Mouse (Mus musculus): ENCODE data around the gene Prg4. TPM values are rescaled to one million over a fixed set of nuclear protein-coding genes. Genes with fewer than 3 reads are reported as not detected.

The Prg4 gene
- 2.8 and 3.5 TPM in 2 replicates for polyA plus RNA-seq (2012; rRNA removed)

- DNase-seq (ENCODE audit: extremely low spot score in 1 of 2, low spot score in 1 of 2): no peak
Measured at GRCm38 (mm10) chr1:150466132-150466531, at the start of gene Prg4. TSS of gene Prg4 (minus strand) at chr1:150466165.

GRCm38 (mm10) chr1:150513041-150513440 lies 47.1 kb upstream of the Prg4 start:
- no peak for DNase-seq (ENCODE audit: extremely low spot score in 1 of 2, low spot score in 1 of 2)

- DNase-seq (ENCODE audit: extremely low spot score in 1 of 2, low spot score in 1 of 2): no peak
Measured at GRCm38 (mm10) chr1:150505794-150506193, 39.8 kb upstream of the Prg4 start.

GRCm38 (mm10) chr1:150503321-150503720 lies 37.4 kb upstream of the Prg4 start:
- DNase-seq (ENCODE audit: extremely low spot score in 1 of 2, low spot score in 1 of 2): no peak

- no peak for DNase-seq (ENCODE audit: extremely low spot score in 1 of 2, low spot score in 1 of 2)
Measured at GRCm38 (mm10) chr1:150498177-150498576, 32.2 kb upstream of the Prg4 start.

GRCm38 (mm10) chr1:150497690-150498089 lies 31.7 kb upstream of the Prg4 start:
- peak in 1 of 2 experiments; percentile 39 for DNase-seq (ENCODE audit: extremely low spot score in 1 of 2, low spot score in 1 of 2)

GRCm38 (mm10) chr1:150496626-150497302 lies 30.8 kb upstream of the Prg4 start:
- no peak for DNase-seq (ENCODE audit: extremely low spot score in 1 of 2, low spot score in 1 of 2)

GRCm38 (mm10) chr1:150489148-150489547 lies 23.2 kb upstream of the Prg4 start:
- DNase-seq (ENCODE audit: extremely low spot score in 1 of 2, low spot score in 1 of 2): peak in 1 of 2 experiments; percentile 50

GRCm38 (mm10) chr1:150480674-150481073 lies 14.7 kb upstream of the Prg4 start:
- peak in 1 of 2 experiments; percentile 7 for DNase-seq (ENCODE audit: extremely low spot score in 1 of 2, low spot score in 1 of 2)

GRCm38 (mm10) chr1:150472525-150472924 lies 6.6 kb upstream of the Prg4 start:
- no peak for DNase-seq (ENCODE audit: extremely low spot score in 1 of 2, low spot score in 1 of 2)

GRCm38 (mm10) chr1:150469992-150470391 lies 4.0 kb upstream of the Prg4 start:
- no peak for DNase-seq (ENCODE audit: extremely low spot score in 1 of 2, low spot score in 1 of 2)

GRCm38 (mm10) chr1:150465364-150465763 lies 601 bp downstream of the Prg4 start:
- no peak for DNase-seq (ENCODE audit: extremely low spot score in 1 of 2, low spot score in 1 of 2)

GRCm38 (mm10) chr1:150463691-150464090 lies 2.3 kb downstream of the Prg4 start:
- DNase-seq (ENCODE audit: extremely low spot score in 1 of 2, low spot score in 1 of 2): no peak

GRCm38 (mm10) chr1:150463068-150463467 lies 2.9 kb downstream of the Prg4 start:
- DNase-seq (ENCODE audit: extremely low spot score in 1 of 2, low spot score in 1 of 2): no peak

GRCm38 (mm10) chr1:150460595-150460994 lies 5.4 kb downstream of the Prg4 start:
- no peak for DNase-seq (ENCODE audit: extremely low spot score in 1 of 2, low spot score in 1 of 2)

GRCm38 (mm10) chr1:150459599-150459998 lies 6.4 kb downstream of the Prg4 start:
- DNase-seq (ENCODE audit: extremely low spot score in 1 of 2, low spot score in 1 of 2): no peak

- no peak for DNase-seq (ENCODE audit: extremely low spot score in 1 of 2, low spot score in 1 of 2)
Measured at GRCm38 (mm10) chr1:150458977-150459376, 7.0 kb downstream of the Prg4 start.

GRCm38 (mm10) chr1:150441731-150442130 lies 24.2 kb downstream of the Prg4 start:
- DNase-seq (ENCODE audit: extremely low spot score in 1 of 2, low spot score in 1 of 2): no peak

GRCm38 (mm10) chr1:150438641-150439040 lies 27.3 kb downstream of the Prg4 start:
- DNase-seq (ENCODE audit: extremely low spot score in 1 of 2, low spot score in 1 of 2): no peak

- no peak for DNase-seq (ENCODE audit: extremely low spot score in 1 of 2, low spot score in 1 of 2)
Measured at GRCm38 (mm10) chr1:150426216-150426615, 39.7 kb downstream of the Prg4 start.

- DNase-seq (ENCODE audit: extremely low spot score in 1 of 2, low spot score in 1 of 2): no peak
Measured at GRCm38 (mm10) chr1:150425665-150426064, 40.3 kb downstream of the Prg4 start.

GRCm38 (mm10) chr1:150418426-150418825 lies 47.5 kb downstream of the Prg4 start:
- no peak for DNase-seq (ENCODE audit: extremely low spot score in 1 of 2, low spot score in 1 of 2)

GRCm38 (mm10) chr1:150416006-150416405 lies 50.0 kb downstream of the Prg4 start:
- DNase-seq (ENCODE audit: extremely low spot score in 1 of 2, low spot score in 1 of 2): no peak
